Mouse (Mus musculus): ENCODE data around the gene Lonrf3. TPM values are rescaled to one million over a fixed set of nuclear protein-coding genes. Genes with fewer than 3 reads are reported as not detected.

Gene Lonrf3
- polyA plus RNA-seq (2017; shearing (Covaris generic)): not detected

DNA sequence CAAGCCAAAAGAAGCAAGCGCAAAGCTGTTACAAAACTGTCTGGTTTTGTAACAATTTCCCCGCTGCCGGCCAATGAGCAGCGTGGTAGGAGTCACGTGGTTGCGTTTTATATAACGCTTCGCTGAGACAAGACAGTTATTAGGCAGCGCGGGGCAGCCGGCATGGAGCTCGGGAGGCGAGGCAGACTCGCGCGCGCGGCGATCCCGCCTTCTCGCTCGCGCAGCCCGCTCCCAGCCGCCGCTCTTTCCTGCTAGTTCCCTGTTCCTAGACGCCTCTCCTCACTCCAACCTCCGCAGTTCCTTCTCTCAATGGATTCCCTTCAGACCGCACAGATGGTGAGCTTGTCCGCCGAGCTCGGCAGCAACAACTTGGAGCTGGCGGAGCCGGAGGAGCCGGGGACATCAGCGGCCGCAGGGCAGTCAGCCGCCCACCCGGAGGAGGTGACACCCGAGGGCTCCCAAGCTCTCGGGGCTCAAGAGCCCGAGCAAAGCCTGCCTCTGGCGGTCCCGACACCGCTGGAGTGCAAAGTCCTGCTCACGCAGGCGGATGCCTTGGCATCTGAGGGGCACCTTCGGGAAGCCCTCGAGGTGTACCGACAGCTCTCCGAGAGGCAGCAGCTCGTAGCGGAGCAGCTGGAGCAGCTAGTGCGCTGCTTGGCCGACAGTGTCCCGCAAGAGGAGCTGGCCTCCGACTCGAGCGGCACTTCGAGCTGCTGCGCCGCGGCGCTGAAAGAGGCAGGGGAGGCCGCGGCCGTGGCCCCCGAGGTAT, at the start of gene Lonrf3:
TSS of gene Lonrf3 (plus strand) at position 83 of the 769 bp plus-strand sequence.
- ATAC-seq: peak; percentile 80

DNA sequence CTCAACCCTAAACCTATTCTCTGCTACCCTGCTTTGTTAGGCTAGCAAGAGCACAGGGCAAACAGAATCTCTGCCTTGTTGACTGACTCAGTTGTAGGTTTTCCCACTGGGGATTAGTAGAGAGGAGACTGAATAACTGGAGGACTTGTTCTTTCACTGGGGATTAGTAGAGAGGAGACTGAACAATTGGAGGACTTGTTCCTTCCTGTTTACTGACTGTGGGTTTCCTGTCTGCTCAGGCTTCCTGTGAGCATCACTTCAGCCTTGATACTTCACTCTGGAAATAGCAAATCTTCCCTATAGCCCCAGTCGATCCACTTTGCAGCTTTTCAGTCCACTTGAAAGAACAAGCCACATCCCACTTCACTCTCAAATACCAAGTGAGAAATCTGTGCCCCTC, 49.4 kb upstream of the Lonrf3 start:
- ATAC-seq: peak; percentile 64

DNA sequence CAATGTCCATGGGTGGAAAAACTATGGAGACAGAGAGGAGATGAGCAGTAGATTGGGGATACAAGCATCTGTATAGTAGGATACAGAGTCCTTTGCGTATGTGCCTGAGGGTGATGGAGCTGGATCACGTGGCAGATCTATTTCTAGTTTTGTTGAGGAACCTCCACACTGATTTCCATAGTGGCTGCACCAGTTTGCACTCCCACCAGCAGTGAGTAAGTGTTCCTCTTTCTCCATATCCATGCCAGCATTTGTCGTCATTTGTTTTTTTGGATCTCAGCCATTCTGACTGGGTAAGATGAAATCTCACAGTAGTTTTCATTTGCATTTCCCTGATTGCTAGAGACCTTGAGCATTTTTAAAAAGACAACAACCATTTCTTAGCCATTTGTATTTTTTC, 16.7 kb upstream of the Lonrf3 start:
- no peak for ATAC-seq

DNA sequence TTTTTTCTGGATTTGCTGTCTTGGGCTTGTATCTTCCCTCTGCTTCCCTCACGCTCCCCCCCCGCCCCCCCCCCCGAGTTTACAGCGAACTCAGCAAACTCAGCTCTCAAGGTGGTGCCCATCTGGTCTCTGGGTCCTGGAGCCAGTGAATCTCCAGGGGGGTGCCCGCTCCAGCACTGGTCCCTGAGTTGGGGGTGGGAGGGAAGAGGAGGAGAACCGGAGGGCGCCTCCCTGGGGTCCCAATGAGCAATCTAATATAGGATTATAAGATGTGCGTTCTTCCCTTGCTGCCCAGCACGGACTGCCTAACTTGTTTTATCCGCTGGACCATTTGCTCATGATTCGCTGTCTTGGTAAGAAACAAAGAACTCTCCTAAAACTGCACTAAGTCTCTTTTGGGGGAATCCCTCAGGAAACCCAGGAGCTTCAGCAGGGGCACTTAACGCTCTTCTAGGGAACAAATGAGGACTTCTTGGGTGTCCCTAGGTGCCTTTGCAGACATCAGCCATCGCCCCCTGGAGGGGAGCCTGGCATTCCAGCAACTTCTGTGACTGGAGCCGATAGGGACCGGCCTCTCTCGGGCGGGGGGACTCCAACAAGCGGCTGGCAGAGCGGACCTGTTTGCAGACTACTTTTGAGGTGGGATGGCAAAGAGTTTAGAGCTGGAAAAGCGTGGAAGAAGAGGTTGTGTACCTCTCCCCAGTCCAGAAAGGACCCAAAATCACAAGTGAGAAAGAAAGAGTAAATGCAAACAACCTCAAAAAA, 480 bp upstream of the Lonrf3 start:
- ATAC-seq: no peak

DNA sequence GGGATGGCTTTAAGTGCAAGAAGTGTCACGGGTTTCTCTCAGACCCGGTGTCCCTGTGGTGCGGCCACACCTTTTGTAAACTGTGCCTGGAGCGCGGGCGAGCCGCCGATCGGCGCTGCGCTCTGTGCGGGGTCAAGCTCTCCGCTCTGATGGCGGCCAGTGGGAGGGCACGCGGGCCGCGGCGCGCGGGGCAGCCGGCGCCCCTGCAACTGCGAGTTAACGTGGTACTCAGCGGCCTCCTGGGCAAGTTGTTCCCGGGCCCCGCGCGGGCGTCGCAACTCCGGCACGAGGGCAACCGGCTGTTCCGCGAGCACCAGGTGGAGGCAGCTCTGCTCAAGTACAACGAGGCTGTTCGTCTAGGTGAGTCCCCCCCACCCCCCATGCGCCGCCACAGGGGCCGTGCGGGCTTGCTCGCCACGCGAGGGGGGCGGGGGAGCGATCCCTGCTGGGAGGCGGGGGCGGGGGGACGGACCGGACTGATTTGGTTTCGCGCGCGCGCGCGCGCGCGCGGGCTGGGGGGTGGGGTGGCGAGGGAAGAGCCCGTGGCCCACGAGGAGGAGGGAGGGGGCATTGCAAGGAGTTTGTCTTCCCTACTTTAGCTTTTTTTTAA, 992 bp downstream of the Lonrf3 start:
- ATAC-seq: no peak

DNA sequence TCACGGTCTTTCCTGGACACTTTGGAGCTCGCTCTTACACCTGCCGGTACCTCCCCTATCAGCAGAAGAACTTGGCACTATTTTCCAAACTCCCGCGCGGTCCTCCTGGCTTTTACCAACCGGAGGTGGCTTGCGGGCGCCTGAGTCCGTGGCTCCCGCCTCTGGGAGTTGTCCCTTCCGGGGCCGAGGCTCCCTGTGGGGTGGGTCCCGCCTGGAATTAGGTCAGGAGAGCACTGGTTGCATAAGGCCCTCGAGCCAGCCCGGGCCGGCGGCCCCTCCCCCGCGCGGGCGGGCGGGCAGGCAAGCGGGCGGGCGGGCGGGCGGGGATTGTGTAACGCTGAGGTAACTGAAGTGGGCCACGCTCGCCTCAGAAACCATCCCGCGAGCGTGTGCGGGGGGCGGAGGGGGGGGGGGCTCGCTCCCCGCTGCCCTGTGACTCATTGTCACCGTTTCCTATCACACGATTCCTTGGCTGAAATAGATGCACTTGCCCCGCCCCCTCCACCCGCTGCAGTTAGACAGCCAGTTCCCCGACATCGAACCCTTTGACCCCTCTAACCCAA, 1.8 kb downstream of the Lonrf3 start:
- no peak for ATAC-seq

DNA sequence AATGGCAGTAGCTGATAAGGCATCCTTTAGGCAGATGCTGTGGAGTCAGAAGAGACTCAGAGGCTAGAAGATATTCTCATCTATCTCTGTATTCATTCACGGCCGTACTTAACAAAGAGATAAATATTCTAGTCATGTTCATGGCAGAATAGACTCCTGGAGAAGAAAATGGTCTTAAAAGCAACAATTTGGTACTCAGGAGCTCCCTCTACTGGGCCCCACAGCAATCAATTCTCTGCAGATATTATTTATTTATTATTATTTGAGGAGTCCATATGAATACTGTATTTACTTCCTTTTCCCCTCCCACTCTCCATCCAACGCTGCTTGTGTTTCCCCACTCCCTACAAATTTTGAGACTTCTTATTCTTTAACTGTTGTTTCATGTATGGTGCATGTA, 24.3 kb downstream of the Lonrf3 start:
- ATAC-seq: no peak

DNA sequence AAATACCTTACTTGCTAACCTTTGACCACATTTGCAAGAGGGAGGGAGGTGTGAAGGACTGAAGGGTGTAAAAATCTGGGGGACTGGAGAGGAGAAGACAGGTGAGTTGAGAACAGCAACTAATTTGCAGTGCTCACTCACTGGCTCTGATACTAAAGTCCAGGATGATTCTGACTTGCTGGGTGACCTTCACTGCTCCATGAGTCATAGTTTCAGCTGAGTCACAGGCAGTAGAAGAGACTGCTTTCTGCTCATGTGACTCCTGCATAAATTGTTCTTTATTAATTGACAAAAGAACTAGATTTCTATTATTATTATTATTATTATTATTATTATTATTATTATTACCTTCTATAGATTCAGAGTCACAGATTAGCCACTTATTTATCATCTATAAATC, 57.2 kb downstream of the Lonrf3 start:
- no peak for ATAC-seq

DNA sequence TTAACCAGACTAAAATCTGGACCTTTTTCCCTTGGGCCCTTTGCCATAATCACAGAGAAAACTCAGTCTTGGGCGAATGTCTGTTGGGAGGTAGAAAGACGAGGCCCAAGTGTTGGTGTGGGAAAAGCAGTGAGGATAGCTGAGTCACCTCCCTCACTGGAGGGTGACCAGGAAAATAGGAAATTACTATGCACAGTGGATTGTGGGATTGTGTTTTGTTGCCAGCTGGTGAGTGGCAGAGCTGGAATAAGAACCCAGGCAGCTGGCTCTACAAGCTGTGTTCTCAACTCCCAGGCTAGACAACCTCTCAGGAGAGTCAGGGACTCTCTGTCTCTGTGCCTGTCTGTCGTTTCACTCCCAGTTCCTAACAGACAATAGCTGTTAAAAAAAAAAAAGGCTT, 61.8 kb downstream of the Lonrf3 start:
- no peak for ATAC-seq

DNA sequence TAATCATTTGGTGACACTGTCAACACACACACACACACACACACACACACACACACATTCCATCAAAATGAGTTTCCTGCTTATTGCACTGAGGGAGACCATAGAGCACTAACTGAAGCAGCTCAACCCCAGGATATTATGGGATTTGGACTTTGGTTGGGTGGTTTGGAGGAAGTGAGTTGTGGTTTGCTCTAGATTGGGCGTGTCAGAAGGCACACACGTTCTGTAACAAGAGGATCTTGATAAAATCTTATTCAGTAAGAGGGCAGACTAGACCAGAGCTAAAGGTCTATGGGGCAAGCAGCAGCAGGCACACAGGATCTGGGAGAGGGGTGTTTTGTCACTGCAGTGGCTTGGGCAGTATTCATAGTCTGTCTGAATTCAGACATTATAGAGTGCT, 62.4 kb downstream of the Lonrf3 start:
- no peak for ATAC-seq

DNA sequence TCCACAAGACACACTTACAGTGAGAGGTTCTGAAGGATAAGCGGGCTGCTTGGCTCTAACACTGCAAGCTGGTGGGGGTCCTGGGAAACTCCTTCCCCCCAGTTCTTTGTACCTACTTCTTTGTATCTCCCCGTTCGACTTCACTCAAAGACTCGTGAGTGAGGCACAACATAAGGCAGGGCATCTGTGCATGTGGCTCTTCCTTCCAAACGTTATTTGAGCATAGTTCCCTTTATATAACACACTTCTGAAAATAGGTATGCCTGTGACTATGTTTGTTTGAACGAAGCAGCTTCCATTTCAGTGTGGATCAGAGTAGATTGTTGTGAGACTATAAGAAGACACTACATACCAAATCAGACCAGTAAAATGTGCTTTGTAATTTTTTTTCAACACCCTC, 64.5 kb downstream of the Lonrf3 start:
- ATAC-seq: no peak

DNA sequence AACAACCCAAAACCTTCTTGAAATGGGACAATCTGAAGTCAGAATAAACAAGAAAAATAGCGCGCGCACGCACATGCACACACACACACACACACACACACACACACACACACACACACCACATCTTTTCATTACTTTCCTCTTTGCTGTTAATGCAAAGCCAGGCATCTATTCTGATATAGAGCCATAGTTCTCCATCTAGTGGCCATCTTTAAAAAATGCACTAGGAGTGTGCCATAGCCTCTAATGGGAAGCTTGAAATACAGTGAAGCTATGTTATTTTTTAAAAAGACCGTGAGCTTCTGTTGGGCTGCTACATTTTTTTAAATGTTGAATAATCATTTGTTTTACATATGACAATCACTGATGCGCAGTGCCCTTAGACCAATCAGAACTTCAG, 65.1 kb downstream of the Lonrf3 start:
- no peak for ATAC-seq

DNA sequence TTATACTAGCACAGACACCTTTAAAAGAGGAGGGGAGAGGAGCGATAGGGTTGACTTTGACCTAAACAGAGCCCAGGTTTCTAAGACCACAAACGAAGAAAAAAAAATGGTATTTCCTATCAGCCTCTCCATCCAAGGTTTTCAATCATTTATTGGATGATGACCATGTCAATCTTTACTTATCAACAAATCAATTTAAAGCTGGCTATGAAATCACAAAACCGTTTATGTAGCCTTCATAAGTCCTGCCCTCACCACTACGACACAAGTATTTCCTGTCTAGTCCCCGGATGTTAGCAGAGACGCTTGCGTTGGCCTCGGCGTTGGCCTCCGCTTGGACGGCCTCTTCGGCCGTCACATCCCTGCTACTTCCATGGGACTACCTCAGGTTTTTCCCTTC, 72.8 kb downstream of the Lonrf3 start, which contains the start of gene Gm6268:
TSS of gene Gm6268 (plus strand) at position 301 of the 400 bp plus-strand sequence.
- no peak for ATAC-seq

DNA sequence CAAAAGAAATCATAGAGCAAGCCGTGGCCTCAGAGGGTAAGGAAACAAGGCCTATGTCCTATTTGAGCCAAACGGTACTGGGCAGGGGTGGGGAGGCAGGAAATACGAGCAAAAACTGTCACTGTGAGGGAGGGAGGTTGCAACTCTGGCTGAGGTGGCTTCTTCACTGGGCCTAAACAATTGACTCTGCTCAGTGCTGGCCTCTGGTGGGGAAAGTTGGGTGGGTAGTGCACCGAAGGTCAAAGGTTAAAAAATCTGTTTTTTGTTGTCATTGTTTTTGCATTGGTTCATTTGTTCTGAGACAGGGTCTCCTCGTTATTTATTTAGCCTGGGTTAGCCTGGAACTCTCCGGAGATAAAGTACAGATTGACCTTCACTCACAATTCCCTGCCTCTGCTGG, 74.2 kb downstream of the Lonrf3 start:
- no peak for ATAC-seq

Other genes with a start within 250 kb of the Lonrf3 start
- gene Il13ra1, start 216.2 kb upstream of the Lonrf3 start, polyA plus RNA-seq (2017; shearing (Covaris generic)): 1 to 10 TPM in 1 of 3 experiments, under 1 TPM in 2; 0.21 to 1.0 (median 0.44) TPM
- gene Zcchc12, start 132.4 kb upstream of the Lonrf3 start, polyA plus RNA-seq (2017; shearing (Covaris generic)): 1 to 10 TPM in 2 of 3 experiments, under 1 TPM in 1; 0.18 to 3.6 (median 2.2) TPM
- not detected for gene Gm6268, start 72.9 kb downstream of the Lonrf3 start, polyA plus RNA-seq (2017; shearing (Covaris generic))
- under 1 TPM in 1 of 3 experiments, not detected in 2; 0.38 TPM for gene Gm14569, start 163.5 kb downstream of the Lonrf3 start, polyA plus RNA-seq (2017; shearing (Covaris generic))